Mouse (Mus musculus) ES-Bruce4 (cell line): ENCODE results near the gene Gemin5. TPM values are rescaled to one million over a fixed set of nuclear protein-coding genes. Genes with fewer than 3 reads are reported as not detected.

Experiments used
- H3K27ac ChIP-seq: 2 replicates; pipeline ENCODE4 v1.5.1; 2012; ENCODE audit warnings: low read length, inconsistent platforms; ENCODE audit not compliant: insufficient read depth
- H3K27me3 ChIP-seq: 2 replicates; pipeline ENCODE4 v1.6.1; 2012; ENCODE audit warnings: mild to moderate bottlenecking, low read length, inconsistent platforms; ENCODE audit not compliant: control insufficient read depth, poor library complexity, insufficient read depth, severe bottlenecking
- H3K36me3 ChIP-seq: 2 replicates; pipeline ENCODE4 v1.6.1; 2012; ENCODE audit warnings: inconsistent platforms, mild to moderate bottlenecking, low read length, moderate library complexity; ENCODE audit not compliant: control insufficient read depth, poor library complexity, insufficient read depth, severe bottlenecking
- H3K4me1 ChIP-seq: one replicate; pipeline ENCODE4 v1.8.1; 2011; ENCODE audit warnings: low read length; ENCODE audit not compliant: control insufficient read depth, insufficient read depth
- H3K4me3 ChIP-seq: 2 replicates; pipeline ENCODE4 v1.5.1; 2011; ENCODE audit warnings: low read depth, mild to moderate bottlenecking, low read length
- H3K9ac ChIP-seq: 2 replicates; pipeline ENCODE4 v1.6.1; 2012; ENCODE audit warnings: low read depth, mild to moderate bottlenecking, inconsistent platforms; ENCODE audit not compliant: poor library complexity, severe bottlenecking
- H3K9me3 ChIP-seq: replicated peaks from 2 replicates; pipeline ENCODE4 v1.6.1; 2012; ENCODE audit warnings: mild to moderate bottlenecking, low read length, inconsistent platforms; ENCODE audit not compliant: control insufficient read depth, poor library complexity, insufficient read depth, severe bottlenecking
- CTCF ChIP-seq: IDR thresholded peaks from one replicate; pipeline ENCODE4 v1.8.1; 2011; ENCODE audit warnings: low read depth, low read length
- EP300 ChIP-seq: IDR thresholded peaks from 2 replicates; pipeline ENCODE4 v1.6.1; 2011; ENCODE audit warnings: low read depth, low read length; ENCODE audit not compliant: insufficient read depth
- POLR2A ChIP-seq: IDR thresholded peaks from one replicate; pipeline ENCODE4 v1.8.1; 2011; ENCODE audit warnings: low read length; ENCODE audit not compliant: insufficient read depth
- polyA plus RNA-seq: library from polyadenylated mRNA; stranded (reverse); fragments of >200 nt; gene quantifications from 2 replicates; pipeline ENCODE4 v1.2.4, GENCODE M21; 2011; ENCODE audit warnings: low read depth; ENCODE audit not compliant: missing spikeins, insufficient read depth, insufficient read length

The Gemin5 gene
- polyA plus RNA-seq, 1 experiment, result 50.4 TPM

DNA sequence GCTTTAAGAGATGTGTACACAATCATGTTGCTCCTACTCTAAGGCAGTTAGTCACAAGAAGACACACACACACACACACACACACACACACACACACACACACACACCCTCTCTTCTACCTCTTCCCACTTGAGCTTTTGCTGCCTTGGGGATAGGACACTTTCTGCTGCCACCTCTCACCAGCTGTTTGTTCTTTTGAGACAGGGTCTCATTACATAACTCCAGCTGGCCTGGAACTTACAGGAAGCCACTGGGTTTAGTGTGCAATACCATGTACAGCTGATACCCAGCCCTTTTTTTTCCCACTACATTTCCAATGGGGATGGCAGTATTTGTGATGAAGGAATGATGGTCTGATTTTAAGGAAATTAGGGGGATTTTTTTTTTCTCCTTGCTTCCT lies 33.0 kb downstream of the Gemin5 start:
- Histone ChIP-seq H3K4me1 (peaks cover 5% of the 10 kb centered on the region), H3K9ac (no peak overlapping the region), H3K27me3 (no peaks in the 10 kb centered on the region), H3K4me3 (no peak overlapping the region), H3K27ac (no peak overlapping the region), H3K36me3 (peaks cover 94% of the 10 kb centered on the region), H3K9me3 (no peaks in the 10 kb centered on the region)
- no peak for TF ChIP-seq CTCF
- TF ChIP-seq POLR2A, result no peak
- TF ChIP-seq EP300, result no peak

DNA sequence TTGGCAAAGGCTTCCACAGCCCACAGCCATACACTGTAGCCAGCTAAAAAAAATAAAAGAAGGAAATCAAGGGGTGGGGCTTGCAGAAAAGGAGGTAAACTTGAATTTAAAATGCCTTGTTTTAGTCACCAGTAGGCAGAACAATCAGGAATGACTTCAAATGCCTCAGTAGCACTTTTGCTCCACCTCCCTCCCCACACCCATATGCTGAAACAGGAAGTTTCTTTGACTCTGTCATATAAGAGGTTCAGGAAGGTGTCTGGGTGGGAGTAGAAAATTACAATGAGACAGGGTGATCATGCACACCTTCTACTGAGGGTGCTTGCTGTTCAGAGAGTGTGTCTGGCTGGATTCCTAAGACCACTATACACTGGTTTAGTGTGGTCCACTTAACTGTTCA lies 33.5 kb downstream of the Gemin5 start:
- peaks cover 96% of the 10 kb centered on the region for H3K36me3 ChIP-seq
- H3K4me3 ChIP-seq, result no peak overlapping the region
- TF ChIP-seq POLR2A (no peak), EP300 (no peak)
- no peaks in the 10 kb centered on the region for H3K27me3 ChIP-seq
- no peak overlapping the region for H3K9ac ChIP-seq
- H3K27ac ChIP-seq, result no peak overlapping the region
- no peaks in the 10 kb centered on the region for H3K9me3 ChIP-seq
- peaks cover 5% of the 10 kb centered on the region for H3K4me1 ChIP-seq

DNA sequence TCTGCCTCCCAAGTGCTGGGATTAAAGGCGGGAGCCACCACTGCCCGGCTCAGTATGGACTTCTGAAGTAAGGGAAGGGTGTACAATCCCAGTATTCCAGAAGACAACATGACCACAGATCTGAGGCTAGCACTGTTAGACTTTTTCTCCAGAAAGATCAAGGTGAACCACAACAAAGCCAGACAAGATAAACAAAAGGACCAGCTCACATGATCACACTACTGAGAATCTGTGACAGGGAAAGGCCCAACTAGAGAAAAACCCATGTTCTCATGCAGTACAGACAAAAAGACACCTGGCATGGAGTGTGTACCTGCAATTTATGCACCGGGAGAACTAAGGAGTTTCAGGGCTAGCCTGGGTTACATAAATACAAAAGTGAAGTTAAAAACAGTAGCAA lies 36.3 kb downstream of the Gemin5 start:
- Histone ChIP-seq H3K9me3 (no peaks in the 10 kb centered on the region), H3K27me3 (no peaks in the 10 kb centered on the region), H3K4me1 (no peaks in the 10 kb centered on the region), H3K4me3 (no peak overlapping the region), H3K9ac (no peak overlapping the region), H3K27ac (no peak overlapping the region), H3K36me3 (peaks cover 93% of the 10 kb centered on the region)
- TF ChIP-seq EP300, result no peak
- TF ChIP-seq POLR2A, result no peak
- TF ChIP-seq CTCF, result no peak

DNA sequence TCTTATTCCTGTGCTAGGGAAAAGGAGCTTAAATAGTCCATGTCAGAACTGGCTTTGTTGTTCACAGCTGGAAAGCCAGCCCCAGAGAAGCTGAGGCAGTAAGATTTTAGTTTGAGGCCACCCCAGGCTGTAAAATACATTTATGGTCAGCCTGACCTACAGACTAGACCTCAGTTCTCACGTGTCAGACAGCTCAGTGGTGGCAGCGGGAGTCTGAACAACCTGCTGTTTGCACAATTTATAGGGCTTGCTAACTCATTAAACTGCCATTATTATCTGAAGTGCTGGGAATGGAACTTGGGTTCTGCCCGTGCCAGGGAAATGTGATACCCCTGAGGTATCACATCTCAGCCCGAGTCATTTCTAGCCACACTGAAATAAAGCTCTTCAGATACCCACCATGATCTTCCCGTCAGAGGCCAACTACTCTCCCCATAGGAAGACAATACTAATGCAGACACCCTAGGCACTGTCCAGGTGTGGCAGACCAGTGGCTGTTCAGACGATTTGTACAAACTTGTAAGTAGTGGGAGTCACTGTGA lies 39.0 kb downstream of the Gemin5 start:
- no peaks in the 10 kb centered on the region for H3K4me1 ChIP-seq
- H3K9ac ChIP-seq, result no peak overlapping the region
- no peak overlapping the region for H3K4me3 ChIP-seq
- peaks cover 80% of the 10 kb centered on the region for H3K36me3 ChIP-seq
- H3K27ac ChIP-seq, result no peak overlapping the region
- no peaks in the 10 kb centered on the region for H3K9me3 ChIP-seq
- H3K27me3 ChIP-seq, result no peaks in the 10 kb centered on the region
- TF ChIP-seq EP300 (no peak), POLR2A (no peak), CTCF (no peak)

DNA sequence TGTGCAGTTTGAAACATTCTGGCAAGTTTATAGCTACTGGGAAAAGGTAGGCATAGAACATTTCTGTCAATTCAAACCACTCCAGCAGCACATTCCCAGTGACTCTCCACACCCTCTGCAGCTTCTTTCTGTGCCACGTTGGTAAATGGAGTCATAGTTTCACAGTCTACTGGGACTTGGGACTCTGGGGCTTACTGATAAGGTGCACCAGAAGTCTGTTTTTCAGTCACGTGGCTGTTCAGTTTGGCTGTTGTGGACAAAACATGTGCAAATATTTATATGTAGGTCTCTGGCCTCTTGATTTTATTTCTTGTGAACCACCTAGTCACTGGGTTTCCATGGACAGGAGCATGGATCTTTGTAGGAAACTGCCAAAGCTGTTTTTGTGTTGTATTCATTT lies 40.8 kb downstream of the Gemin5 start:
- no peaks in the 10 kb centered on the region for H3K27me3 ChIP-seq
- no peak overlapping the region for H3K9ac ChIP-seq
- H3K4me3 ChIP-seq, result no peak overlapping the region
- H3K9me3 ChIP-seq, result no peaks in the 10 kb centered on the region
- no peak overlapping the region for H3K27ac ChIP-seq
- H3K4me1 ChIP-seq, result no peaks in the 10 kb centered on the region
- peaks cover 78% of the 10 kb centered on the region for H3K36me3 ChIP-seq
- TF ChIP-seq CTCF (no peak), EP300 (no peak)

DNA sequence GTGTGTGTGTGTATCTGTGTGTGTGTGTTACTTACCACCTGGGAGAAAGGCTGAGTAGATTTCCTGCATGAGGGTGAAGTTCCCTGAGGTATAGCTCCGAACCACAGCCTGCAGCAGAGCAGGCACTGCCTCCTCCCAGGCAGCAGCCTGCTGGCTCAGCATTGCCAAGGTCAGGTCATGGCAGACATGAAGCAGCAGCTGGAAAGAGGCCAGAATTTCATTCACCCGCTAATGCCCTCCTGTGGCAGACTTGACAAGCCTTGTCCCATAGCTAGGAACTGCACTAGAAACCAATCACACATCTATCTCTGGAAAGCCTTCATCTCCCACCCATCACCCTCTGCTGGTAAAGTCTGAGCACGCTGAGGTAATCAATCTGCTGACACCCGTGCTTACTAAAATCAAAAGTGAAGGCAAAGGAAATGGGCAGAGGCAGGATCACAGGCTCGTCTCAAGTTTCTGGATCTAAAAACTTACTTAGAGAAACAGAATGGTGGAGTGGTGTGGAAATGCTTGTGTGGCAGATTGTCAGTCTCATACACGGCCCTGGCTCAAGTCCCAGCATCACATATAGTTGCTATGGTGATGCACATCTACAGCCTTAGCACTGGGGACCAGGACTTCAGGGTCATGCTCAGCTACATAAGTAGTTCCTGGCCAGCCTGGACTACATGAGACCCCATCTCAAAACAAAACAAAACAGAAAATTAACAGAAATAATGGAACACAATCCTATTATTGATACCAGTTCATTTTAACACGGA lies 41.8 kb downstream of the Gemin5 start:
- H3K9ac ChIP-seq, result no peak overlapping the region
- H3K27ac ChIP-seq, result no peak overlapping the region
- no peaks in the 10 kb centered on the region for H3K27me3 ChIP-seq
- H3K4me3 ChIP-seq, result no peak overlapping the region
- peaks cover 77% of the 10 kb centered on the region for H3K36me3 ChIP-seq
- TF ChIP-seq POLR2A (no peak), CTCF (no peak), EP300 (no peak)
- H3K9me3 ChIP-seq, result no peaks in the 10 kb centered on the region
- no peaks in the 10 kb centered on the region for H3K4me1 ChIP-seq
